Mouse (Mus musculus) spleen, adult 2 months (tissue): ENCODE data around the gene Cetn3. TPM values are rescaled to one million over a fixed set of nuclear protein-coding genes. Genes with fewer than 3 reads are reported as not detected.

ENCODE experiments used
- DNase-seq, 2 experiments: peaks; one replicate each; pipeline versions ENCODE4 v3.0.0 to v3.0.0-alpha.2; 2012 to 2021; ENCODE audit warnings: low spot score in 2 of 2, low read depth in 1 of 2
- H3K27ac ChIP-seq: fragments of 200-500 bp; 2 replicates; pipeline ENCODE4 v1.5.1; 2012; ENCODE audit warnings: low read length, inconsistent platforms; ENCODE audit not compliant: insufficient read depth
- H3K27me3 ChIP-seq: fragments of 200-500 bp; 2 replicates; pipeline ENCODE4 v1.6.1; 2012; ENCODE audit warnings: mild to moderate bottlenecking, moderate library complexity, low read length, inconsistent platforms; ENCODE audit not compliant: control insufficient read depth, insufficient read depth
- H3K36me3 ChIP-seq: fragments of 200-500 bp; 2 replicates; pipeline ENCODE4 v1.6.1; 2012; ENCODE audit warnings: mild to moderate bottlenecking, low read length, inconsistent platforms; ENCODE audit not compliant: control insufficient read depth, insufficient read depth
- H3K4me1 ChIP-seq: fragments of 200-500 bp; 2 replicates; pipeline ENCODE4 v1.6.1; 2011; ENCODE audit warnings: inconsistent platforms; ENCODE audit not compliant: control insufficient read depth, insufficient read depth, insufficient read length
- H3K4me3 ChIP-seq: fragments of 200-500 bp; 2 replicates; pipeline ENCODE4 v1.5.1; 2011; ENCODE audit warnings: mild to moderate bottlenecking, inconsistent platforms; ENCODE audit not compliant: insufficient read depth, insufficient read length; ENCODE audit errors: extremely low read depth
- CTCF ChIP-seq: fragments of 200-500 bp; IDR thresholded peaks from 2 replicates; pipeline ENCODE4 v1.5.1; 2011; ENCODE audit warnings: mild to moderate bottlenecking, inconsistent platforms; ENCODE audit not compliant: insufficient read depth, insufficient read length, insufficient replicate concordance; ENCODE audit errors: extremely low read depth
- POLR2A ChIP-seq: fragments of 200-500 bp; IDR thresholded peaks from 2 replicates; pipeline ENCODE4 v1.6.1; 2011; ENCODE audit warnings: low read depth, low read length, inconsistent platforms
- WGBS: fragments of 180-500 bp; shearing (Covaris S2); methylation state at CpG from one replicate; pipeline ENCODE4 v1.1.7; 2018; 5-methylcytosine and 5-hydroxymethylcytosine counted together
- polyA plus RNA-seq: library from polyadenylated mRNA; depleted of rRNA; stranded (reverse); fragments of >200 nt; gene quantifications from 2 replicates; pipeline ENCODE4 v1.2.3, GENCODE M21; 2012; rRNA removed

Gene Cetn3
- polyA plus RNA-seq, 1 experiment, result 1.2 TPM

- TF ChIP-seq CTCF (no peak), POLR2A (no peak)
- no peak overlapping the region for H3K4me3 ChIP-seq
- no peaks in the 10 kb centered on the region for H3K36me3 ChIP-seq
Measured at GRCm38 (mm10) chr13:81838948-81839347, 56.1 kb downstream of the Cetn3 start.

GRCm38 (mm10) chr13:81840246-81840645, 57.4 kb downstream of the Cetn3 start:
- 89% methylated on average over 5 of the region's 5 CpGs for WGBS
- Histone ChIP-seq H3K4me1 (no peaks in the 10 kb centered on the region), H3K36me3 (no peaks in the 10 kb centered on the region), H3K27me3 (no peaks in the 10 kb centered on the region), H3K4me3 (no peak overlapping the region), H3K27ac (no peak overlapping the region)
- DNase-seq, result no peak
- TF ChIP-seq CTCF, result no peak
- TF ChIP-seq POLR2A, result no peak

More at GRCm38 (mm10) chr13:81838948-81839347, 56.1 kb downstream of the Cetn3 start:
- Histone ChIP-seq H3K27me3 (no peaks in the 10 kb centered on the region), H3K27ac (no peak overlapping the region), H3K4me1 (no peaks in the 10 kb centered on the region)
- no peak for DNase-seq

- H3K27ac ChIP-seq, result no peak overlapping the region
- H3K27me3 ChIP-seq, result no peaks in the 10 kb centered on the region
- TF ChIP-seq POLR2A (no peak), CTCF (no peak)
- no peaks in the 10 kb centered on the region for H3K4me1 ChIP-seq
- H3K36me3 ChIP-seq, result no peaks in the 10 kb centered on the region
- DNase-seq, result no peak
- no peak overlapping the region for H3K4me3 ChIP-seq
- 82% methylated on average over 5 of the region's 5 CpGs for WGBS
Measured at GRCm38 (mm10) chr13:81840646-81841045, 57.8 kb downstream of the Cetn3 start.

GRCm38 (mm10) chr13:81842278-81842677, 59.4 kb downstream of the Cetn3 start:
- no peak overlapping the region for H3K27ac ChIP-seq
- no peak for DNase-seq
- 77% methylated on average over 6 of the region's 6 CpGs for WGBS
- TF ChIP-seq CTCF, result no peak
- TF ChIP-seq POLR2A, result no peak
- no peaks in the 10 kb centered on the region for H3K4me1 ChIP-seq
- no peaks in the 10 kb centered on the region for H3K27me3 ChIP-seq
- H3K36me3 ChIP-seq, result no peaks in the 10 kb centered on the region
- no peak overlapping the region for H3K4me3 ChIP-seq

Other genes starting within 250 kb of the Cetn3 start
- gene Adgrv1, start 149.9 kb upstream of the Cetn3 start, polyA plus RNA-seq, result 0.28 and 0.40 TPM in 2 replicates
- 3.2 and 16.4 TPM in 2 replicates for gene Lysmd3, start 125.4 kb upstream of the Cetn3 start, polyA plus RNA-seq
- 1.2 and 2.1 TPM in 2 replicates for gene Polr3g, start 72.1 kb upstream of the Cetn3 start, polyA plus RNA-seq
- 2.0 and 2.5 TPM in 2 replicates for gene Mblac2, start 71.7 kb upstream of the Cetn3 start, polyA plus RNA-seq